Mouse (Mus musculus) c-Kit-positive CD71-positive TER-119-positive erythroid progenitor cells, embryonic 14.5 days (primary cell): Measurements from ENCODE around the gene Syt8.

ENCODE experiments used
- DNase-seq: peaks from one replicate; pipeline ENCODE4 v3.0.0-alpha.2; 2013; ENCODE audit warnings: low spot score

Gene Syt8

DNA sequence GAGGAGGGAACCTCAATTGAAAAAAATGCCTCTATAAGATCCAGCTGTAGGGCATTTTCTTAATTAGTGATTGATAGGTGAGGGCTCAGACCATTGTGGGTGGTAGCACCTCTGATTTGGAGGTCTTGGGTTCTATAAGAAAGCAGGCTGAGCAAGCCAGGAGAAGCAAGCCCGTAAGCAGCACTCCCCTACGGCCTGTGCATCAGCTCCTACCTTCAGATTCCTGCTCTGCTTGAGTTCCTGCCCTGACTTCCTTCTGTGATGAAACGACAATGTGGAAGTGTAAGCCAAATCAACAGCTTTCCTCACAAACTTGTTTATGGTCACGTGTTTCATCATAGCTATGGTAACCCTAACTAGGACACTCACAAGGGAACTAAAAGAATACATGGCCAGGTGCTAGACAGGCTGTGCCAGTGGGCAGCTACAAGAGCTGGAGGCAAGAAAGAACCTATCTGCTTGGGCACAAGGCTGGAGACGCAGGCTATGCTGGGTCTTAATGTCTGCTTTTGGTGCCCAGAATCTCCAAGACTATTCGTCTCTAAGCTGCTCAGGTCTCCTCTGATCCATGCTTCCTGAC lies 14.5 kb downstream of the Syt8 start:
- DNase-seq = no peak

DNA sequence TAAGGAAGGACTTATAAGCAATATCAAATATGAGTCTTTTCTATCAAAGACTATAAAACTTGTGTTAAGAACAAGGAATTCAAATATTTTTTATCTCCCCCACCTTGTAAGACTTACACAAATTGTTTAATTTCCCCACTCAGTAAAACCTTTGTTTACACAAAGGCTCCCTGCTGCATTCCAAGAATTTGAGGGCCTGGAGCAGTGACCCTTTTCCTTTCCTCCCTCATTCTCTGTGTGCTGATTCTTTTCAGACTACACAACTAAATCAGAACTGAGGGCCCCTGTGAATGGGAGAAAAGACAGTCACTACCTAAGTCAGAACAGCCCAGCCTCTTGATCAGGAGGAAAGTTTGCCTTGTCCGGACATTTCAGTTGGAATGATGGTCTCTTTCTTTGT lies 20.1 kb downstream of the Syt8 start:
- no peak for DNase-seq

- no peak for DNase-seq
These were observed 20.6 kb downstream of the Syt8 start for GRCm38 (mm10) chr7:142455251-142455650.

DNA sequence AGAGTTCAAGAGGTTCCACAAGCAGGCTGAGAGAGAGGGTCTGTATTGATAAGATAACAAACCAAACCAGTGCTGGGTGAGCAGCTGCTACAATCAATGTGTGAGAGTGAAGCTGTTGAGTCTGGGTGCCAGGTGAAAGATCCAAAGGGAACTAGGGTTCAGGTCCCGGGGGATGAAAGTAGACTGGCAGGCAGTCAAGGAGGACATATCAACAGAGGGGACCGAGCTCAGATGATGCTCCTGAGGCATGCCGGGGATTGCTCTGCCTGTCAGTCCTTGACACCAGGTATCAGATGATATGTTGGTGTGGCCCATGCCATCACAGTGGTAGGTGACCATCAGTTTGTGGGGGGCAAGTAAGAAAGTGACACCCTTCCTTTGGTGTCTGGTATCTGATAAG lies 22.2 kb downstream of the Syt8 start:
- no peak for DNase-seq

DNA sequence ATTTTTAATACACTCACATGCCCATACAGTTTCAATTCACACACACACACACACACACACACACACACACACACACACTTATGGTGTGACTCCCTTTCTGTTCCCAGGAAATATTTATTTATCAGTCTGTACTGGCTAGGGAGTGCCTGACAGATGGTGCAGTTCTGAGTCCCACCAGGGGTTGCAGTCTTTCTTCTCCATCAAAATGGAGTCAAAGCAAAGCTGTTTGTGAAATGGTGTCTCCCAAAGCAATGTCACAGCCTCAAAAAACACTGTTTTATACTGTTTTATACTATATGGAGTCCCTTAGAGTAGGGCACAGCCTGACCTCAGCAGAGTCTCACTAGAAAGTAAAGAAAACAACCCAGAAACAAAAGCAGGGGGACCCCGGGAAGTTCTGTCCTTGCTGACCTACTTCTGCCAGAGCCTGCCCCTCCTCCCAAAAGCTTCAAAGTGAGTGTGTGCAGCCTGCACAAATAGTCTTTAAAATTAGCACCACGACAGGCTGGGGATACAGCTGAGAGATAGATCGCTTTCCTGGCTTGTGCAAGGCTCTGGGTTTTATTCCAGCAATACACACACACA lies 22.7 kb downstream of the Syt8 start:
- no peak for DNase-seq

DNA sequence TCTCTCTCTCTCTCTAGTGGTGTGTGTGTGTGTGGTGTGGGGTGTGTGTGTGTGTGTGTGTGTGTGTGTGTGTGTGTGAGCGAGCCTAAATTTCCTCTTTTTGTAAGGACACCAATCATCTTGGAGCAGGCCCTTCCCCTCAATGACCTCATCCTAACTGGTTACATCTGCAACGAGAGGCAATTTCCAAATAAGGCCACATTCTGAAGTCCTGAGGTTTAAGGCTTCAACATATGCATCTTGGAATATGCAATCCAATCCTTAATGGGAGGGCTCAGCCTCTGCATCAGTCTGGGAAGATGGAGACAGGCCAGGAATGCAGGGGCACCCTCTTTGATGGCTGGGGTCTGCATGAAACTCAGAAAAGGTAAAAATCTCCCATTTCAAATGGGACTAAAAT lies 23.4 kb downstream of the Syt8 start:
- DNase-seq = no peak

- no peak for DNase-seq
These were observed 24.1 kb downstream of the Syt8 start for GRCm38 (mm10) chr7:142458676-142459298.

DNA sequence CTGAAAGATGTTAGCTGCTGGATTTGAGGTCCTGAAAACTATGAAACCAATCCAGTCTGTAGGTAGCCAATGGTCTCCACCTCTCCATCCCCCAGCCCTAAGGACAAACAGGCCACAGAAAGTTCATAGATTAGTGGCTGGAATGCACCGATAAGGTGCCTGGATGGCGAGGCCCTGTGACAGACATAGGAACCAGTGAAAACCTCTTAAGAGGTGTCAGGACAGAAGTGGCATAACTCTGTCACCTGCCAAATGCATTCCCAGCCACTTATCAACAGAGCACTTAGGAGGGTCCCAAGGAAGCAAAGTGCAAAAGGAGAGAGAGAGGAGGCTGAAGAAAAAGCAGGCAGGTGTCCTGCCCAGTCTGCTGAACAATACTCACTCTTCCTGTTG lies 24.6 kb downstream of the Syt8 start:
- DNase-seq = no peak

- DNase-seq = no peak
These were observed 26.0 kb downstream of the Syt8 start, which contains the start of gene Lsp1 for GRCm38 (mm10) chr7:142460636-142461077. Gene Lsp1, plus strand, starts transcription at chr7:142460809.

DNA sequence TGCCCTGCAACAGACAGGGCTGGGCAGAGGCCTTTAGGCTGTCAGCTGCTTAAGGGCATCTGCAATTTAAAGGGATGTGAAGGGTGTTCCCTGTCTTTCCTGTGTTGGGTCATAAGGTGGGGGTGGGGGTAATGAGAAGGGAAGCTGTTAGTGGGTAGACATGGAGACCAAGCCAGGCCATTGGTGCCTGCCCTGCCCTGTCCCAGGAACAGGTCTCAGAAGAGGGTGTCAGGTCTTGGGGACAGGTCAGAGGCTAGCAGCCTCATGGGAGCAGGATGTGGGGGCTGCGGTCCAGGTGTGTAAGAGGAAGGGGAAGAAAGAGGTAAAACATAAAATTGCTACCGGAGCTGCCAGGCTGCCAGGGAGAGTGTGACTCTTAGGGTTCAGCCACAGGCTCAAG lies 26.8 kb downstream of the Syt8 start:
- DNase-seq = no peak

GRCm38 (mm10) chr7:142462190-142462589 lies 27.5 kb downstream of the Syt8 start:
- DNase-seq = no peak

DNA sequence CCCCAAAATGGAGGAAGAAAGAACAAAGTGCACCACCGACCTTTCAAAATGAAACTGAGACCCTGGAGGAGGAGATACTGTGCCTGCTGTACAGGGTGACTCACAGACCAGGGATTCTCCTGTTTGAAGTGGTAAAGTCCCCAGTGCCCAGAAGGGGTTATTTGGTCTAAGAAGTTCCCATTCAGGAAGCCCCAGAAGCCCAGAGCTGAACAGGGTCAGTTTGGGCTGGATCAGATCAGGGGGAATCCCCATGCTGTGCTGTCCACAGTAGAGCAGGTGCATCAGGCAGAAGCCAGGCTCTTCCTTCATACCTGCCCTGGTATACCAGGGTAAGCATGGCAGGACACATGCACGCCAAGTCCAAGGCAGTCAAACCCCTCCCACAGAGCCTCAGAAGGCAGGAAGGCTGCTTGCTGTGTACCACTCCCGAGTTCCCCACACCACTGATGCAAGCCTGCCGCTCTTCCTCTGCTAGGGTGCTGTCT lies 28.0 kb downstream of the Syt8 start:
- DNase-seq = no peak

GRCm38 (mm10) chr7:142470171-142470691 lies 35.6 kb downstream of the Syt8 start:
- no peak for DNase-seq

DNA sequence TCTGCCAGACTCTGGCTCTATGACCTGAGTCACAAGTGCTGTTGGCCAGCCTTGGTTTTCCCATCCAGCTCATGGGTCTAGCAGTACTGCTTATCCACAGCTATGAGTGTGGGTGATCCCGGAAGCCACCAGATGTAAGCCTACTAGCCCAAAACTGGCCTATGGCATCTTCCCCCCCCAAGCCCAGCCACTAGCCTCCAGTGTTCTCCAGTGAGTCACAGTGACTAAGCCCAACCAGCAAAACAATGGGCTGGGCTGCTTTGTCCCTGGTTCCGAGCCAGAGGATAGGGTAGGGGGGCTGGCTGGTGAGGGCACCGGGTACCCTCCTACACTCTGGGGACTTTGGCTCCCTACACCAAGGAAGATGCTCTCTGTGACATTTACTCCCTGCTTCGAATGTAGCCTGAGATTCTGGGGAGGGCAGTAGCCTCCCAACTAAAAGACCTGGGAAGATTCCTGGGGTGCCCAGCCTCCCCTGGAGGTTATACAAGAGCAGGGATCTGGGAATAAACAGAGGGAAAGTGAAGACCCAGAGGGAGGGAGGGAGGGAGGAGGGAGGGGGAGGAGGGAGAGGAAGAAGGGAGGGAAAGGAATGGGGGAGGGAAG lies 36.3 kb downstream of the Syt8 start:
- DNase-seq = no peak

DNA sequence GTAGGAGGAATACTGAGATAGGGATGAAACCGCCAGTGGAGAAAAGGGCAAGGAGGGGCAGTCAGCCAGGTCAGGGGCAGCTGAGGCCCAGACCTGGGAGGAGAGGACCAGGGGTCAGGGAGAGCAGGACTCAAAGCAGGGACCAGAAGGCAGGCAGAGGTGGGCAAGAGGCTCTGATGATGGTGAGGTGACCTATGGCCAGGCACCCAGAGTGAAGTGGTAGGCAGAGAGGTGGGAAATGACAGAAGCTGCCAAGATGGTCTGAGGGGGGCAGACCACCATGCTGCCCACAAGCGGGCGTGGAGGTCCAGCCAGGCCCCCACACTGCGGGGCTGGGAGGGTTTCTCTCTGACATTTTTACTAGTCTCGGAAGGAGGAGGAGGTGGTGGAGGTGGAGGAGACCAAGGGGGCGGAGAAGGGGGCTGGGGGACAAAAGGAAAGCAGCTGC lies 36.8 kb downstream of the Syt8 start:
- DNase-seq = no peak

DNA sequence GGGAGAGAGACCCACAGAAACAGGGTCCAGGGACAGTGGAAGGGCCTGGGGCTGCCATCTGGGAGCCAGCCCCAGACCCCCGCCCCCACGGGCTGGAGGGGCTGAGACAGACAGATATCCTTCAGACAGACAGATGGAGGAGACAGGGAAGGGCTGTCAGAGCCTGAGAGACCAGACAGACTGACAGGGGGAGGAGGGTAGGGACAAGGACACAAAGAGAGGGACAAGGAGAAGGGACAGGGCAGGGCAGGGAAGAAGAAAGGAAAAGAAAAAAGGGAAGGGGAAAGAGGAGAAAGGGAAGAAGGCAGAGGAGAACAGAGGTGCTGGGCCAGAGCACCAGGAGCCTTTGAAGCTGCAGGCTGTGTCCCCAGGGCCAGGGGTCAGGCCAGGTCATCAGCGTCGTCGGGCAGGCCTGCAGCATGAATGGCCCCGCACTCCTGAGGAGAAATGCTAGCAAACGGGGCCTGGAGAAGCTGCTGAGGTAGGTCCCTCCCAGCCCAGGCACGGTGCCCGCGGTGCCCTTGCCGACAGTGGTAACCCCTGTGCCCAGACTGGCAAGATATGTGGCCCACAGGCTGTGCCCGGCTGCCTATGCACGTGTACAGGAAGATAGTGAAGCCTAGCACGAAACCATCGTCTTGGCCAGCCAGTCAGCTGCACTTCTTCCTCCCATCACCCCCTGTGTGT lies 37.4 kb downstream of the Syt8 start:
- DNase-seq = no peak

GRCm38 (mm10) chr7:142472936-142473335 lies 38.3 kb downstream of the Syt8 start:
- DNase-seq = no peak

GRCm38 (mm10) chr7:142473476-142473875 lies 38.8 kb downstream of the Syt8 start:
- no peak for DNase-seq

GRCm38 (mm10) chr7:142474799-142475198 lies 40.1 kb downstream of the Syt8 start:
- DNase-seq = no peak

DNA sequence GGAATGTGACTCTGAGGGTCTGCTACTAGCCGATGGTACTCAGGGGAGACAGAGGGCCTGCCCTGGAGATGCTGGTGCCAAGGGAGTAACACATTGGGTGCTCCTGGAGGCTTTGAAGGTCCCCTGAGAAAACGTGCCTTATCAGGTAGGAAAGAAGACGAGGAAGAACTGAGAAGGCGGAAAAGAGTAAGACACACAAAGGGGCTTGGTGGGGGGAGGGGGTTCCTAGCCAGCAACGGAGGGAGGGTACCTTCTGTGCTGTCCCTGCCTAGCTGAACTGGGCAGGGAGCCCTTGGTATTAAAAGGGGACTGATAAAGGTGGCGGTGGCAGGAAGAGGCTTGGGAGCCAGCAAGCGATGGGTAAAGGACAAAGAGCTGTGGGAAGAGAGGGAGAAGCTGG lies 41.0 kb downstream of the Syt8 start:
- DNase-seq = no peak

DNA sequence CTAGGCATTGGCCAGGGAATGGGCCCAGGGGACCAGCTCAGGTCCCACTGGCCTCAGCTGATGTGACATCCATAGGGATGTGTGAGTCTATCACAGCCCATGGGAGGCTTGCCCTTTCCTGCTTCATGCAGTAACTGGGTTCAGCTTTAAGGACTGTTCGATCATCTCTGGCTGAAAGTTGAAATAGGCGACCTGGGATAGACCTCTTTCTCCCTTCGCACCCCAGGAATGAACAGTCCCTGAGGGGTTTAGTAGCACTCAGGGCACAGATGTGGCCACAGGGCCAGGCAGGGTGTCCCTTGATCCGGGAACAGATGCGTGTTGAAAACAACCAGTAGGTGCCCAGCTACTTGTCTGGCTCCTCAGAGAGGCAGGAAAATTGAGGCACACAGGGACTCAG lies 41.6 kb downstream of the Syt8 start:
- DNase-seq = no peak

DNA sequence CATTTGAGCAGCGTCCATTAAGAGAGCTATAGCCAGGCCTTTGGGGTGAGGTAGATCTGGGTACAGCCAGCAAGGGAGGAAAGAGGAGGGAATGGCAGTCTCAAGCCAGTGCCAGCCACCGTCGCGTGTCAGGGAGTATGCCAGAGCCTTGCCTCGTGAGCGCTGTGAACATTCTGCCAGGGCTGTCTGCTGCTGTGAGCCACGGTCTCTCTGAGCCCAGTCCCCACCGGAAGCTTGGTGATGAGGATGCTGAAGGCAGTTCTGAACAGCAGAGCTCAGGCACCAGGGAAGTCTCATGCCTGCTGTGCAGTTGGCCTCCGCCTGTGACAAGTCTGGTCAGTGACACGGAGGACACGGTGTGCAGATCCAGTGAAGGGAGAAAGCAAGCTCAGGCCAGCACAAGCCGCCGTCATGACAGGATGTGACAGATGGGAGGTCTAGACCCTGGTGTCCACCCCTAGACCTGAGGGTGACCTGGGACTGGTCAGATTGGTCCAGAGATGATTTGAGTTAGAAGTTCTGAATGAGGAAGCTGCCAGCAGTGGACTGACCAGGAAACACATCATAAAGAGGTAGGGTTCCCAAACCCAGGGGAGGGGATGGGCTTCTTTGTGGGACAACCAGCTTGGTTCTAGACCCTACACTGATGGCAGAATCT lies 42.3 kb downstream of the Syt8 start:
- no peak for DNase-seq
